Mouse (Mus musculus) spleen, adult 2 months (tissue): Measurements from ENCODE around the gene Gmds.

Source experiments
- CTCF ChIP-seq: fragments of 200-500 bp; IDR thresholded peaks from 2 replicates; pipeline ENCODE4 v1.5.1; 2011; ENCODE audit warnings: mild to moderate bottlenecking, inconsistent platforms; ENCODE audit not compliant: insufficient read depth, insufficient read length, insufficient replicate concordance; ENCODE audit errors: extremely low read depth
- POLR2A ChIP-seq: fragments of 200-500 bp; IDR thresholded peaks from 2 replicates; pipeline ENCODE4 v1.6.1; 2011; ENCODE audit warnings: low read depth, low read length, inconsistent platforms

DNA sequence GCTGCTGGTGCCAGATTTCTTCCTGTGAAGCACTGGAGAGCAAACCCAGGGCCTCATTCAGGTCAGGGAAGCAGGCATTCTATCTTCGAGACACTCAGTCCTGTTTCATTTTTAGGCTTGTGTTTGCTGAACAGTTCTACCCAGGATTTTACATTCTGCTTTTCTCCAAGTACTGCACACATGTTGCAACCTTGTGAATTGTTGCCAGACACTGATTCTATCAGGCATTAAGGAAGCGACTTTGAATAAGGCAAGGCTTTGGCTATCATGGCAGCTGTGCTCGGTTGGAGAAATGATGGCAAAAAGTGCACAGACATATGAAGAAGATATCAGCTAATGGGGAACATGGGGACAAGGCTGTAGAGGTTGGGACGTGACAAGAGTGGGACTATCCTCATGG lies 510.1 kb downstream of the Gmds start:
- TF ChIP-seq CTCF (no peak), POLR2A (no peak)
